Mouse (Mus musculus) fibroblast of lung, adult 2 months (primary cell): ENCODE data around the gene Ripk3.
A peak's percentile ranks its signal among the peaks of the same experiment; 100 is the strongest.

Source experiments
- DNase-seq: peaks from one replicate; pipeline ENCODE4 v3.0.0-alpha.2; 2011; ENCODE audit warnings: low read depth

The Ripk3 gene

DNA sequence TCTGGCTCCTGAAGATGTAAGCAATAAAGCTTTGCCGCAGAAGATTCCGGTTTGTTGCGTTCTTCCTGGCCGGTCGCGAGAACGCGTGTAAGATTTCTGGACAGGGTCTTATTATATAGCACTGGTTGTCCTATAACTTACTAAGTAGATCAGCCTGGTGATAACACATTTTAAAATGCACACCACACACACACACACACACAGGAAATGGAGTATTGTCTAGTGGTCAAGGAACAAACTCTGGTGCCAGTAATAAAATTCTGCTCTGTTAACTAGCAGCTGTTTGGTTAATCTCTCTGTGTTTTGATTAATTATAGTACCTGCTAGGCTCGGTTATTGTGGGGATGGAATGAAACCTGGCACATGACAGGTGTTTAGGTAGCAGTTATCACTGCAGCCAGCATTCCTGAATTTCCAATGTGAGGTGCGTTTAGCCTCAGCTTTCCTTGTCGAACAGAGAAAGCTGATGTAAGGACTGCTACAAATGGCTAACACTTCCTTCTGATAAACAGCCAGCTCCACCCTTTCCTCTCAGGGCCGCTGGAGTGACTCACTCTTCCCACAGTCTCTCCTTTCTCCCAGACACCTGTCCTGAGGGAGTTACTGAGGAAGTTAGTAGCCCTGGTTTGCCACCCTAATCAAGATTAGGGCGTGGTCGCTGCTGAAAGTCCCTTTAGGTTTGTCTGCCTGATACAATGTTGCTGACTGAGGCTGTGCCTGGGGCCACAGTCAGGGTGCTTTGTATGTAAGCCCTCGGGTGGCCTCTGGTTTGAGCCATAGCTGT lies 6.9 kb upstream of the Ripk3 start:
- DNase-seq, result no peak

DNA sequence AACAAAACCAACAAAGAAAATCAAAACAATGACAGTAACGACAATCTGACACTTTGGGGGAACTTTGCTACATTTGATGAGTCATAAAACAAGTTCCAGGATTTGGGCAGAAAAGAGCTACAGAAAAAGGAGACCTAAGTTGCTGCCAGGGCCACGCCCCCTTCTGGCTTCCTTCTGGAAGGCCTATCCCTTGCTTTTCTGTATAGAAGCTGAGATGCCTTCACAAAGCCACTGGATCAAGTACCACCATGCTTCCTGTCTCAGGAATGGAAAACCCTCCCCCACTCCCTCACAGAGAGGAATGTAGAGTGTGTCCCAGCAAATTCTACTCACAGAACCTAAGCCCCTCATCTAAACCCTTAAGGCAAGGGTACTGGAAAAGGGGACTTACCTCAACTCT lies 5.3 kb upstream of the Ripk3 start:
- DNase-seq, result no peak

GRCm38 (mm10) chr14:55793461-55793860 lies 4.8 kb upstream of the Ripk3 start:
- no peak for DNase-seq

DNA sequence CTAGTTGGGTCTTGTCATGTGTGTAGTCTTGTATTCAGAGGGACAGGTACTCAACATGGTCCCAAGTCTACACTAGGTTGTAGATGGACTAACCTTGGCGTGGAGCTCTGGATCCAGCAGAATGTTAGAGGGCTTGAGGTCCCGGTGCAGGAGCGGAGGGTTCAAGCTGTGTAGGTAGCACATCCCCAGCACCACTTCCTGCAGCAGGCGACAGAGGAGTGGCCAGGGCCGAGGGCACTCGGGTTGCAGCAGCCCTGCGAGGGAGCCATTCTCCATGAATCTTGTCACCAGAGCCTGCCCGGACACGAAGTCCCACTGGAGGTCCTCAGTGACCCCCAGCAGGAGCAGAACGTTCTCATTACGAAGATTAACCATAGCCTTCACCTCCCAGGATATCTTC lies 934 bp downstream of the Ripk3 start:
- DNase-seq, result no peak

DNA sequence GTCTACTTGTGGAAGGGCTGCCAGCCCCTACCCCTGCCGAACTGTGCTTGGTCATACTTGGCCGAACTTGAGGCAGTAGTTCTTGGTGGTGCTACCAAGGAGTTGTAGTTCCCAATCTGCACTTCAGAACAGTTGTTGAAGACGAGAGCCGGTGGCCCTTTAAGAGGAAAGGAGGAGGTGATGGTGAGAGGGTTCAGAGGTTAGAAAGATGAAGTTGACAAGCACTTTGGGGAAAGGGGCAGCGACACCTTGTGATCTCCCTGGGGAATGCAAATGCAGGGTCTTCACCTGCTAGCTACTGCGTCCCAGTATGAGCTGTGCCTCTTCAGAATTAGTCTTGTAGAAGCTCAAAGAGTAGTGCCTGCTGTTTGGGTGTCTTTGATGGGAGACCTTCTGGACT lies 3.5 kb downstream of the Ripk3 start:
- no peak for DNase-seq

DNA sequence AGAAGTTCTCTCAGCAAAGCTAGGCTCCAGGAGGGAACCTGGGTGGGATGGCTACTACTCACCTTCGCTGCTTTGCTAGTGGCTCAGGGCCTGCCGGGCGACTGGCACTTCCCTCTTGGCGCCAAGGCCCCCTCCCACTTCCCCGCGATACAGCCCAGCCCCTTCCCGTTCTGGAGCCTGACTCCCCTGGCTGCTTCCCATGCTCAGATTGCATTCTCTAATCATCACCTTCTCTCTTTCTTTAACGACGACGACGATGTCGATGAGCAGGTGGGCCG lies 4.8 kb downstream of the Ripk3 start, which contains the start of gene Adcy4:
TSS of gene Adcy4 (minus strand) at position 138 of the 278 bp plus-strand sequence.
- no peak for DNase-seq

DNA sequence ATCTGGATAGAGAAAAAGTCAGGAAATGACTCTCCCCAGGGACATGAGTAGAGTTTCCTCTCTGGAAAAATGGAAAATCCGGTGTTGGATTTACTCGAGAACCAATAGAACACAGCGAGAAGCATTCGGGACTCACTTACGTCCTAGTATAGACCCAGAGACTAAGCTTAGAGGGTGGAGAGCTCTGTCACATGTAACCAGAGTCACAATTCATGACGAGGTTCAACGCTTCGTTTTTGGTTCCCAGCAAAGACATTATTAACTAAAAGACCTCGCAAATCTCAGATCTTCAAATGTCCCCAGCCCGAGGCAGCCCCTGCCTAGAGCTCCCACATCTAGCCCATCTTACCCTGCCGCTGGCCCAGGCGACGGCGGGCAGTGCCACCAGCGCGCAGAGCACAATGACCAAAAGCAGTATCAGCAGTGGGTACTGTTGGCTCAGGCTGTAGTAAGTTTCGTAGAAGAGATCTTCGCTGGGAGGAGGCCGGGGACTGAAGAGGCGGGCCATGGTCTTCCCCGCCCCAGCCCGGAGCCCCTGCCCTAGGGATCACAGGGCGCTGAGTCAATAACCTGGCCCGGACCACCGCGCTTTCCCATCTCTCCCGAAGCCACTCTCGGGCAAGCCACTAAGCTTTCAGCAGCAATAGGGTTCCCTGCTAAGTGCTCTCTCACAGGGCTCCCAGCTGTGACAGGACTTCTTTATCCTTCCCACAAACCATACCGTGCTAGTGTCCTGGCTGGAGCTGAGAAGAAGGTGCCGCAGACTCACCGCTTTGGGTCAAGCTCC lies 5.3 kb downstream of the Ripk3 start:
- no peak for DNase-seq

DNA sequence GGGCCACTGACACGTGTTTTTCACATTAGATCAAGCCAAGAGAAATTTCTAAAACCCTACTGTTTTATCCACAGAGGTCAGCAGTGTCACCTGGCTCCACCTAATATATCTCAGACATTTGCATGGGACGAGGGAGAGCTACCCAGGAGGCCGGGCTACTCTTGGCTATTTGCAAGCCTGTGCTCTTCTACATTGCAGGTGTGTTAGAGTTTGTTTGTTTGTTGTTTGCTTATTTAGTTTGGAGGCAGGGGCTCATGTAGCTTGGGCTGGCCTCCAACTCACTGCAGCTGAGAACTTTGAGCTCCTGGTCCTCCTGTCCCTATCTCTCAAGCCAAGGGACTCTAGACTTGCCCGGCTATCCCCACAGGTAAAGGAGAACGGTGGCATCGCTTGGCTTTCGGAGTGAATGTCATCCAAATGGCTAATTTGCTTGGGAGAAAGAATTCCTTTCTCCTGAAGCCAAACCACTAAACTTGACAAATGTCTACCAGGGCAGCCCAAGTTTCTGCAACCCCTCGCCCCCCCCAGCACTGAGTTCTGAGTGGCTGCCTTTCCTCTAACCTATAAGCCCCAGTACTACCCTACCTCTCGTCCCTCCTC lies 6.2 kb downstream of the Ripk3 start:
- no peak for DNase-seq

DNA sequence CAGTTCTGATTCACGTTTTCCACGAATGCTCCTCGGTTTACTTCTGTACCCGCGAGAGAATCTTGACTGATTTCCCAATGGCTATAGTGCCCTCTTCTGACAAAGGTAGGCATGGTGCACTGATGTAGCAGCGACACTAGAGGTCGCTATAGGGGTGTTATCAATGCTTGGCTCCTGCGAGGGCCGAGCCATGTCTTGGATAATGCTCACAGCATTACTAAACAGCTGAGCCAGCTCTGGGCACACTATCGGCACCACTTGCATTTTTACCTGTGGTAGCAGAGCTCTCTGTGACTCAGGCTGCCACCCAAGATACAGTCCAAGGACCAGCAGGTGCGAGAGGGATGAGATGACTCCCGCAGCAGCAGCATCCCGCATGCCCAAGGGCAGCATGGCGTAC lies 7.4 kb downstream of the Ripk3 start:
- DNase-seq, result peak; percentile 88

GRCm38 (mm10) chr14:55780736-55781135 lies 7.9 kb downstream of the Ripk3 start:
- DNase-seq, result no peak

GRCm38 (mm10) chr14:55779656-55780055 lies 9.0 kb downstream of the Ripk3 start:
- no peak for DNase-seq

GRCm38 (mm10) chr14:55778686-55779085 lies 10.0 kb downstream of the Ripk3 start:
- no peak for DNase-seq

- DNase-seq, result no peak
Observed at GRCm38 (mm10) chr14:55777806-55778205, 10.9 kb downstream of the Ripk3 start.

DNA sequence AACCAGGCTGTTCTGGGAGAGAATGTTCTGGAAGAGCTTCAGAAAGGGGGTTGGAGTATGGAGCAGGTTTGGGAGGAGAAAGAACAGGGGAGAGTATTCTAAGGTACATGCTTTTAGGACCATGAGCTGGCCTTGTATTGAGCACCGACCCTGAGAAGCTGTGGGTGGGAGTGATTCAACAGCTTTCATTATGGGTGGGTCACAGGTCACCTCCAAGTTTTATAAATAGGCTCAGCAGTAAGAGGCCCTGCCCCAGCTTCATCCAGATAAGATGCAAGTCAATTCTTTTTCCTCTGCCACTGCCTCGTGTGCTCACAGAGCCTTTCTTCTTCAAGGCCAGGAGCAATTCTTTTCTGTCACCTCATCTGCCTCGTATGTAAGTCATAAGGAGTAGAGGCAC lies 11.5 kb downstream of the Ripk3 start:
- DNase-seq, result no peak

GRCm38 (mm10) chr14:55776711-55777110 lies 12.0 kb downstream of the Ripk3 start:
- no peak for DNase-seq

DNA sequence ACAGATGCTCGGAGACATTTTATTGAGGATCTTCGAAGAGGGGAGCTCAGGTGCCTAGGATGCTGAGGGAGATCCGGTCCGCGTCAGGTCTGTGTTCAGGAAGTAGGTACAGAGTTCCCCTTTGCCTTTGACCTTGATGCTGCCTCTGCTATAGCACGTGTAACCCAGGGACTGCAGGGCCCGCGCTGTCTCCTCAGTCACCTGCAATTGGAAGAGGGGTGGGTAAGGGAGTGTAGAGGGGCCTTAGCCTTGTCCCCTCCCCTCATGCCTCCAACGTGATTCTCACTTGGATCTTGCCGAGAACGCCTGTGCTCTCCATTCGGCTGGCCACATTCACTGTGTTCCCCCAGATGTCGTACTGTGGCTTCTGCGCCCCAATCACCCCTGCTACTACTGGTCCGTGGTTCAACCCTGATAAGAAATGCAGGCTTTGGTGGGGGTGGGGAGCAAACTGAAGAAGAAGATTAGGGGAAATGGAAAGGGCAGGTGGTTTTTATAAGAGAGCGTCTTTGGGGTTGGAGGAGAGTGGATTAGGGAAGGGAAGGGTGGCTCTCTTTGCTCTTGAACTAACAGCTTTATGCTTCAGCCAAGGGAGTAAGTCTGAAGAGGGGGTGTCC lies 19.5 kb downstream of the Ripk3 start:
- DNase-seq, result no peak

GRCm38 (mm10) chr14:55768555-55768954 lies 20.1 kb downstream of the Ripk3 start:
- DNase-seq, result peak; percentile 64

- DNase-seq, result no peak
Observed at GRCm38 (mm10) chr14:55767519-55768414, 20.9 kb downstream of the Ripk3 start.

- no peak for DNase-seq
Observed at GRCm38 (mm10) chr14:55765696-55766095, 23.0 kb downstream of the Ripk3 start, which contains the start of gene Ltb4r1. Gene Ltb4r1 (plus strand): TSS chr14:55765962.

DNA sequence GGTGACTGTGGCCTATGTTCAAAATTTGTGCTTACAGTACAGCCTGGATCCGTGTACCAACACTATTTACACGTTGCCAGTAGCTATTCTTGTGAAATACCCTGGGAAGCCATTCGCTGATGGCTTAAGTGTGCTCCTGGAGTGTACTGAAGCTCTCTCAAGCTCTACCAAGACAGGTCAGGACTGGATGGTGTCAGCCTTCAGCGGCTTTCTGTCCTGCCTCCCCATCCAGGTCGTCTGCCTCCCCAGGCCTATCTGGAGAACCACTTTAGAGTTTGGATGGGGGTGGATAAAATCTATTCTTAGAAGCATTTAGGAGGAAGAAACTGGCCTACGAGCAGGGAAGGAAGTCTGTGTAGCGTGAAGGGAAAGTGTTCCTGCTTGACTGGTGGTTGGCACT lies 25.5 kb downstream of the Ripk3 start:
- DNase-seq, result no peak

DNA sequence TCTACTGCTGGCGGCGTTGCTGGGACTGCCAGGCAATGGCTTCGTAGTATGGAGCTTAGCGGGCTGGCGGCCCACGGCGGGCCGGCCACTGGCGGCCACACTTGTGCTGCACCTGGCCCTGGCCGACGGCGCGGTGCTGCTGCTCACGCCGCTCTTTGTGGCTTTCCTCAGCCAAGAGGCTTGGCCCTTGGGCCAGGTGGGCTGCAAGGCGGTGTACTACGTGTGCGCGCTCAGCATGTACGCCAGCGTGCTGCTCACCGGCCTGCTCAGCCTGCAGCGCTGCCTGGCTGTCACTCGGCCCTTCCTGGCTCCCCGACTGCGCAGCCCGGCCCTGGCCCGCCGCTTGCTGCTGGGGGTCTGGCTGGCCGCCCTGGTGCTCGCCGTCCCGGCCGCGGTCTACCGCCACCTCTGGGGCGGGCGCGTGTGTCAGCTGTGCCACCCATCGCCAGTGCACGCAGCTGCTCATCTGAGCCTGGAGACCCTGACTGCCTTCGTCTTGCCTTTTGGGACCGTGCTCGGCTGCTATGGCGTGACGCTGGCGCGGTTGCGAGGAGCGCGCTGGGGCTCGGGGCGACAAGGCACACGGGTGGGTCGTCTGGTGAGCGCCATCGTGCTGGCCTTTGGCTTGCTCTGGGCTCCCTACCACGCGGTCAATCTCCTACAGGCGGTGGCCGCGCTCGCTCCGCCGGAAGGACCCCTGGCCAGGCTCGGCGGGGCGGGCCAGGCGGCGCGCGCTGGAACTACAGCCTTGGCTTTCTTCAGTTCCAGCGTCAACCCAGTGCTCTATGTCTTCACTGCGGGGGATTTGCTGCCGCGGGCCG lies 26.5 kb downstream of the Ripk3 start:
- no peak for DNase-seq
